Comparison of ENCODE assay signal across 11 mouse cellular contexts in the genomic region with DNA sequence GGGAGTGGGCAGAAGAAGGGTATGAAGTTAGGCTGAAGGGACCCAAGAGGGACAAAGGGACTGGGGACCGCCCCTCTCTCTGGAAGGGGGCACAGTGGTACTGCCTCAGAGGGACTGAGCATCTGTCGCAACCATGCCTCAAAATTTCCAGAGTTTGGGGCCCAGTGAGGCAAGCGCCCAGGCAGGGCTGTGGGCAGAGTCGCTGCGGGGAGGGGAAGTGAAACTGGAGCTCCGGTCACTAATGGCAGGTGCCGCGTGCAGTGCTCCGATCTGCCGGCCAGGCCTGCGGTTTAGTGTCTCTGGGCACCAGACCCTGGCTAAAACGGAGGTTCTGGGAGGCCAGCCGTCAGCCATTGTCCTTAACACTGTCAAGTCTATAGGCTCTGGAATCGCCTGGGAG.
DNase-seq lines count a peak whose midpoint lies in the region; ATAC-seq and TF ChIP-seq lines count a peak whose summit lies in the region.
"Had no signal": no experiment of that assay in that cellular context is flagged by ENCODE, and none has a peak within 500 bp of the region (broad histone marks: within the 10 kb centered on the region; RNA-seq: fewer than 3 reads in every experiment).

No protein-coding gene starts in this region.

- no peak overlapping the region for H3K4me2 ChIP-seq in forebrain, embryonic 14.5 days (ENCODE audit: low read length)
- H3K4me2 ChIP-seq: limb, embryonic 12.5 days; midbrain, embryonic 15.5 days had no signal

- peaks cover 4% of the 10 kb centered on the region; the same call in 1 of the 2 replicates for H3K4me1 ChIP-seq in forebrain, embryonic 10.5 days
- no peaks in the 10 kb centered on the region for H3K4me1 ChIP-seq in forebrain, embryonic 14.5 days (ENCODE audit: control insufficient read depth, insufficient read depth, low read length)
- H3K4me1 ChIP-seq in lung, adult 2 months (ENCODE audit: control insufficient read depth, insufficient read depth, low read length), result no peaks in the 10 kb centered on the region
- H3K4me1 ChIP-seq: limb, embryonic 12.5 days; midbrain, embryonic 15.5 days had no signal

- ATAC-seq in forebrain, embryonic 14.5 days, result no peak
- ATAC-seq: midbrain, embryonic 15.5 days had no signal

- WGBS in forebrain, embryonic 10.5 days, result 94% methylated on average over 14 of the region's 14 CpGs
- 92% methylated on average over 14 of the region's 14 CpGs for WGBS in forebrain, embryonic 14.5 days
- 84% methylated on average over 14 of the region's 14 CpGs for WGBS in lung, adult 2 months

- TF ChIP-seq POLR2A in lung, adult 2 months (IDR thresholded peaks at IDR 0.05; ENCODE audit: borderline replicate concordance, extremely low read depth, low read depth, low read length), result no peak

- H3K36me3 ChIP-seq in forebrain, embryonic 10.5 days (replicated peaks), result peaks cover 98% of the 10 kb centered on the region
- H3K36me3 ChIP-seq in forebrain, embryonic 14.5 days (ENCODE audit: control insufficient read depth, insufficient read depth, low read length), result peaks cover 88% of the 10 kb centered on the region
- H3K36me3 ChIP-seq in splenic B cell, adult 2 months (ENCODE audit: control insufficient read depth, insufficient read depth, low read length, poor library complexity, severe bottlenecking), result no peaks in the 10 kb centered on the region

- H3K27ac ChIP-seq in forebrain, embryonic 10.5 days, result 0 out of 2 replicates have a peak overlapping the region, but pooled peaks have one; percentile 48
- no peak overlapping the region for H3K27ac ChIP-seq in forebrain, embryonic 14.5 days (ENCODE audit: low read depth, low read length)
- H3K27ac ChIP-seq: limb, embryonic 12.5 days; midbrain, embryonic 15.5 days had no signal

- TF ChIP-seq CTCF in lung, adult 2 months (IDR thresholded peaks at IDR 0.05; ENCODE audit: insufficient read depth, low read length), result no peak

- DNase-seq in forebrain, embryonic 10.5 days (ENCODE audit: extremely low spot score, low spot score), result no peak
- no peak for DNase-seq in forebrain, embryonic 14.5 days (ENCODE audit: low spot score)
- DNase-seq in lung, adult 18-20 months, result peak; percentile 41 to 61
- DNase-seq in lung, adult 2 months, result no peak
- DNase-seq in lung, postnatal 36 days, result peak; percentile 56
- DNase-seq in splenic B cell, adult 2 months (ENCODE audit: low read depth, low spot score), result peak; percentile 73
- no peak for DNase-seq in right cerebral cortex, postnatal 4 days
- DNase-seq in testis, postnatal 10 days (ENCODE audit: low spot score), result no peak
- DNase-seq: cerebellum, postnatal 36 days had no signal

- H3K9me3 ChIP-seq in forebrain, embryonic 10.5 days, result peaks cover 12% of the 10 kb centered on the region
- no peaks in the 10 kb centered on the region; the same call in 1 of the 2 replicates for H3K9me3 ChIP-seq in forebrain, embryonic 14.5 days (replicated peaks; ENCODE audit: control insufficient read depth, low read length)
- H3K9me3 ChIP-seq: midbrain, embryonic 15.5 days had no signal

- H3K4me3 ChIP-seq in forebrain, embryonic 10.5 days, result no peak overlapping the region
- no peak overlapping the region for H3K4me3 ChIP-seq in forebrain, embryonic 14.5 days (ENCODE audit: low read depth, low read length)
- H3K4me3 ChIP-seq in lung, adult 2 months (replicated peaks; ENCODE audit: extremely low read depth, low read depth, low read length), result no peak overlapping the region
- H3K4me3 ChIP-seq: limb, embryonic 12.5 days; midbrain, embryonic 15.5 days had no signal

- no peaks in the 10 kb centered on the region for H3K27me3 ChIP-seq in forebrain, embryonic 10.5 days (ENCODE audit: poor library complexity, severe bottlenecking)
- H3K27me3 ChIP-seq in forebrain, embryonic 14.5 days (replicated peaks; ENCODE audit: control insufficient read depth, insufficient read depth, low read length), result no peaks in the 10 kb centered on the region
- H3K27me3 ChIP-seq in splenic B cell, adult 2 months (ENCODE audit: control insufficient read depth, insufficient read depth, low read length, poor library complexity, severe bottlenecking), result no peaks in the 10 kb centered on the region
- H3K27me3 ChIP-seq: limb, embryonic 12.5 days; midbrain, embryonic 15.5 days had no signal

- no peak overlapping the region for H3K9ac ChIP-seq in forebrain, embryonic 14.5 days (ENCODE audit: low read length)
- H3K9ac ChIP-seq: limb, embryonic 12.5 days; midbrain, embryonic 15.5 days had no signal

Comparison
In these comparisons a context has a peak if more than half of its experiments do, and no peak if none do; other contexts are left out.
1. DNase-seq: peak in lung, adult 18-20 months (2 of 2), lung, postnatal 36 days (single experiment) and splenic B cell, adult 2 months (single experiment); none in forebrain, embryonic 10.5 days (single experiment), forebrain, embryonic 14.5 days (single experiment), lung, adult 2 months (single experiment), right cerebral cortex, postnatal 4 days (single experiment) and testis, postnatal 10 days (single experiment).